Mouse (Mus musculus): ENCODE measurements around the gene Tiam1. TPM values are rescaled to one million over a fixed set of nuclear protein-coding genes. Genes with fewer than 3 reads are reported as not detected.

Gene Tiam1
- total and polyA plus RNA-seq, 2 experiments from 2014 or later = 20.5 to 42.4 TPM

- no peak for TF ChIP-seq CTCF (IDR thresholded peaks at IDR 0.05; ENCODE audit: low read depth)
- no peak overlapping the region for H3K4me2 ChIP-seq (ENCODE audit: low read depth)
- DNase-seq (no peak), ATAC-seq (no peak)
- H3K27me3 ChIP-seq (ENCODE audit: insufficient read depth, low read length) = no peaks in the 10 kb centered on the region
- no peak overlapping the region for H3K9ac ChIP-seq
- no peaks in the 10 kb centered on the region for H3K9me3 ChIP-seq (ENCODE audit: low read length)
- H3K4me3 ChIP-seq (ENCODE audit: low read depth, low read length) = no peak overlapping the region
- 50% methylated on average over 7 of the region's 7 CpGs for WGBS
- H3K36me3 ChIP-seq (ENCODE audit: insufficient read depth) = no peaks in the 10 kb centered on the region
- no peak overlapping the region for H3K27ac ChIP-seq (ENCODE audit: low read depth, low read length)
- H3K4me1 ChIP-seq (ENCODE audit: insufficient read depth) = no peaks in the 10 kb centered on the region
These were observed 205.3 kb downstream of the Tiam1 start for GRCm38 (mm10) chr16:89938277-89938676.

- Histone ChIP-seq H3K4me1 (ENCODE audit: insufficient read depth) (no peaks in the 10 kb centered on the region), H3K9ac (no peak overlapping the region), H3K9me3 (ENCODE audit: low read length) (no peaks in the 10 kb centered on the region), H3K27ac (ENCODE audit: low read depth, low read length) (no peak overlapping the region), H3K4me3 (ENCODE audit: low read depth, low read length) (no peak overlapping the region), H3K4me2 (ENCODE audit: low read depth) (no peak overlapping the region), H3K27me3 (ENCODE audit: insufficient read depth, low read length) (no peaks in the 10 kb centered on the region), H3K36me3 (ENCODE audit: insufficient read depth) (no peaks in the 10 kb centered on the region)
- TF ChIP-seq CTCF (IDR thresholded peaks at IDR 0.05; ENCODE audit: low read depth) = no peak
- no peak for DNase-seq
- 63% methylated on average over 6 of the region's 6 CpGs for whole genome bisulfite sequencing
- ATAC-seq = no peak
These were observed 207.0 kb downstream of the Tiam1 start for GRCm38 (mm10) chr16:89936571-89936970.

GRCm38 (mm10) chr16:89935398-89935797 lies 208.2 kb downstream of the Tiam1 start:
- Histone ChIP-seq H3K9ac (no peak overlapping the region), H3K4me1 (ENCODE audit: insufficient read depth) (no peaks in the 10 kb centered on the region), H3K4me3 (ENCODE audit: low read depth, low read length) (no peak overlapping the region), H3K27me3 (ENCODE audit: insufficient read depth, low read length) (no peaks in the 10 kb centered on the region), H3K27ac (ENCODE audit: low read depth, low read length) (no peak overlapping the region), H3K36me3 (ENCODE audit: insufficient read depth) (no peaks in the 10 kb centered on the region), H3K9me3 (ENCODE audit: low read length) (no peaks in the 10 kb centered on the region), H3K4me2 (ENCODE audit: low read depth) (no peak overlapping the region)
- ATAC-seq (no peak), DNase-seq (no peak)
- TF ChIP-seq CTCF (IDR thresholded peaks at IDR 0.05; ENCODE audit: low read depth) = no peak
- WGBS = 87% methylated on average over 12 of the region's 12 CpGs

- no peak overlapping the region for H3K4me3 ChIP-seq (ENCODE audit: low read depth, low read length)
- no peak overlapping the region for H3K27ac ChIP-seq (ENCODE audit: low read depth, low read length)
- H3K4me1 ChIP-seq (ENCODE audit: insufficient read depth) = no peaks in the 10 kb centered on the region
- no peak overlapping the region for H3K9ac ChIP-seq
- H3K36me3 ChIP-seq (ENCODE audit: insufficient read depth) = no peaks in the 10 kb centered on the region
- H3K9me3 ChIP-seq (ENCODE audit: low read length) = no peaks in the 10 kb centered on the region
- TF ChIP-seq CTCF (IDR thresholded peaks at IDR 0.05; ENCODE audit: low read depth) = no peak
- no peak overlapping the region for H3K4me2 ChIP-seq (ENCODE audit: low read depth)
- 63% methylated on average over 10 of the region's 10 CpGs for WGBS
- DNase-seq (no peak), ATAC-seq (no peak)
- no peaks in the 10 kb centered on the region for H3K27me3 ChIP-seq (ENCODE audit: insufficient read depth, low read length)
These were observed 209.0 kb downstream of the Tiam1 start for GRCm38 (mm10) chr16:89934616-89935015.

- TF ChIP-seq CTCF (IDR thresholded peaks at IDR 0.05; ENCODE audit: low read depth) = no peak
- H3K27me3 ChIP-seq (ENCODE audit: insufficient read depth, low read length) = no peaks in the 10 kb centered on the region
- H3K27ac ChIP-seq (ENCODE audit: low read depth, low read length) = no peak overlapping the region
- DNase-seq (no peak), ATAC-seq (no peak)
- H3K4me1 ChIP-seq (ENCODE audit: insufficient read depth) = no peaks in the 10 kb centered on the region
- H3K9me3 ChIP-seq (ENCODE audit: low read length) = no peaks in the 10 kb centered on the region
- H3K4me3 ChIP-seq (ENCODE audit: low read depth, low read length) = no peak overlapping the region
- H3K36me3 ChIP-seq (ENCODE audit: insufficient read depth) = no peaks in the 10 kb centered on the region
- H3K9ac ChIP-seq = no peak overlapping the region
- WGBS = 65% methylated on average over 7 of the region's 7 CpGs
- H3K4me2 ChIP-seq (ENCODE audit: low read depth) = no peak overlapping the region
These were observed 209.6 kb downstream of the Tiam1 start for GRCm38 (mm10) chr16:89933976-89934375.

GRCm38 (mm10) chr16:89928611-89929010 lies 215.0 kb downstream of the Tiam1 start:
- TF ChIP-seq CTCF (IDR thresholded peaks at IDR 0.05; ENCODE audit: low read depth) = no peak
- Histone ChIP-seq H3K27ac (ENCODE audit: low read depth, low read length) (no peak overlapping the region), H3K4me3 (ENCODE audit: low read depth, low read length) (no peak overlapping the region), H3K4me1 (ENCODE audit: insufficient read depth) (peaks cover 13% of the 10 kb centered on the region), H3K4me2 (ENCODE audit: low read depth) (no peak overlapping the region), H3K9me3 (ENCODE audit: low read length) (no peaks in the 10 kb centered on the region), H3K36me3 (ENCODE audit: insufficient read depth) (no peaks in the 10 kb centered on the region), H3K27me3 (ENCODE audit: insufficient read depth, low read length) (no peaks in the 10 kb centered on the region), H3K9ac (no peak overlapping the region)
- WGBS = 84% methylated on average over 7 of the region's 7 CpGs
- ATAC-seq (no peak), DNase-seq (no peak)

- Histone ChIP-seq H3K9me3 (ENCODE audit: low read length) (no peaks in the 10 kb centered on the region), H3K4me2 (ENCODE audit: low read depth) (peak overlapping the region; percentile 26), H3K4me1 (ENCODE audit: insufficient read depth) (peaks cover 27% of the 10 kb centered on the region), H3K4me3 (ENCODE audit: low read depth, low read length) (no peak overlapping the region), H3K27me3 (ENCODE audit: insufficient read depth, low read length) (no peaks in the 10 kb centered on the region), H3K9ac (peak overlapping the region; percentile 14; the same call in 1 of the 2 replicates), H3K36me3 (ENCODE audit: insufficient read depth) (no peaks in the 10 kb centered on the region), H3K27ac (ENCODE audit: low read depth, low read length) (peak overlapping the region; percentile 21; the same call in 1 of the 2 replicates)
- DNase-seq (peak; percentile 80), ATAC-seq (no peak)
- WGBS = 23% methylated on average over 14 of the region's 14 CpGs
- no peak for TF ChIP-seq CTCF (IDR thresholded peaks at IDR 0.05; ENCODE audit: low read depth)
These were observed 219.2 kb downstream of the Tiam1 start for GRCm38 (mm10) chr16:89924249-89924890.
